Mouse (Mus musculus) spleen, postnatal 36 days (tissue): ENCODE measurements at regions not wholly inside any gene's neighbourhood (a gene's known extent, or its start where the extent isn't known, plus 50 kb on each side); places are given as distances from the start of the nearest gene placed in this dataset.
A peak's percentile ranks its signal among the peaks of the same experiment; 100 is the strongest.

Experiments used
- DNase-seq, 2 experiments: peaks; one replicate each; pipeline ENCODE4 v3.0.0; 2022; ENCODE audit warnings: low spot score in 2 of 2, mixed read lengths in 1 of 2

GRCm38 (mm10) chr1:63920181-63920933, 151.3 kb upstream of the 4933402D24Rik start:
- no peak for DNase-seq

- no peak for DNase-seq
Measured at GRCm38 (mm10) chr1:63918200-63918599, 149.1 kb upstream of the 4933402D24Rik start.

GRCm38 (mm10) chr1:63916907-63917650, 148.0 kb upstream of the 4933402D24Rik start:
- DNase-seq, result no peak

- no peak for DNase-seq
Measured at GRCm38 (mm10) chr1:63910765-63911164, 141.7 kb upstream of the 4933402D24Rik start.

GRCm38 (mm10) chr1:63909191-63909590, 140.1 kb upstream of the 4933402D24Rik start:
- no peak for DNase-seq

GRCm38 (mm10) chr1:63903620-63904019, 134.6 kb upstream of the 4933402D24Rik start:
- no peak for DNase-seq

- no peak for DNase-seq
Measured at GRCm38 (mm10) chr1:63903201-63903600, 134.1 kb upstream of the 4933402D24Rik start.

GRCm38 (mm10) chr1:63902391-63902790, 133.3 kb upstream of the 4933402D24Rik start:
- DNase-seq, result peak in 1 of 2 experiments; percentile 2

GRCm38 (mm10) chr1:63899631-63900577, 130.8 kb upstream of the 4933402D24Rik start:
- no peak for DNase-seq

- no peak for DNase-seq
Measured at GRCm38 (mm10) chr1:63898766-63899165, 129.7 kb upstream of the 4933402D24Rik start.

GRCm38 (mm10) chr1:63897556-63897955, 128.5 kb upstream of the 4933402D24Rik start:
- no peak for DNase-seq

- no peak for DNase-seq
Measured at GRCm38 (mm10) chr1:63879570-63879969, 110.5 kb upstream of the 4933402D24Rik start.

- DNase-seq, result no peak
Measured at GRCm38 (mm10) chr1:63876589-63877251, 107.7 kb upstream of the 4933402D24Rik start.

GRCm38 (mm10) chr1:63875297-63875962, 106.4 kb upstream of the 4933402D24Rik start:
- DNase-seq, result no peak

- no peak for DNase-seq
Measured at GRCm38 (mm10) chr1:63871831-63872230, 102.8 kb upstream of the 4933402D24Rik start.

- DNase-seq, result no peak
Measured at GRCm38 (mm10) chr1:63869342-63869741, 100.3 kb upstream of the 4933402D24Rik start.

GRCm38 (mm10) chr1:63857933-63858649, 89.0 kb upstream of the 4933402D24Rik start:
- DNase-seq, result no peak

- DNase-seq, result no peak
Measured at GRCm38 (mm10) chr1:63857468-63857867, 88.4 kb upstream of the 4933402D24Rik start.

- DNase-seq, result no peak
Measured at GRCm38 (mm10) chr1:63856366-63856765, 87.3 kb upstream of the 4933402D24Rik start.

GRCm38 (mm10) chr1:63854794-63855193, 85.7 kb upstream of the 4933402D24Rik start:
- DNase-seq, result no peak
